Mouse (Mus musculus): ENCODE measurements around the gene Itga9. TPM values are rescaled to one million over a fixed set of nuclear protein-coding genes. Genes with fewer than 3 reads are reported as not detected.

The Itga9 gene
- polyA plus RNA-seq, 1 experiment from 2014 or later: 5.9 TPM

- no peaks in the 10 kb centered on the region for H3K36me3 ChIP-seq (ENCODE audit: control insufficient read depth, insufficient read depth)
- H3K4me2 ChIP-seq (replicated peaks; ENCODE audit: low read depth): no peak overlapping the region
- H3K9ac ChIP-seq (ENCODE audit: low read depth, low read length): no peak overlapping the region
- no peak for TF ChIP-seq CTCF (IDR thresholded peaks at IDR 0.05; ENCODE audit: low read depth)
- WGBS: 77% methylated on average over 11 of the region's 11 CpGs
- no peaks in the 10 kb centered on the region for H3K9me3 ChIP-seq (ENCODE audit: control insufficient read depth)
- ATAC-seq: no peak
- H3K27me3 ChIP-seq (replicated peaks; ENCODE audit: control insufficient read depth, insufficient read depth, low read length): no peaks in the 10 kb centered on the region
- H3K27ac ChIP-seq (ENCODE audit: low read depth, low read length): no peak overlapping the region
- H3K4me3 ChIP-seq (ENCODE audit: low read depth, low read length): no peak overlapping the region
- H3K4me1 ChIP-seq (replicated peaks; ENCODE audit: control insufficient read depth, insufficient read depth, low read length): no peaks in the 10 kb centered on the region
Observed at GRCm38 (mm10) chr9:118693256-118693655, 86.8 kb downstream of the Itga9 start.

- ATAC-seq: no peak
- H3K9me3 ChIP-seq (ENCODE audit: control insufficient read depth): no peaks in the 10 kb centered on the region
Observed at GRCm38 (mm10) chr9:118694420-118694825, 87.9 kb downstream of the Itga9 start.

GRCm38 (mm10) chr9:118698191-118698590, 91.7 kb downstream of the Itga9 start:
- Histone ChIP-seq H3K9me3 (ENCODE audit: control insufficient read depth) (no peaks in the 10 kb centered on the region), H3K27me3 (replicated peaks; ENCODE audit: control insufficient read depth, insufficient read depth, low read length) (no peaks in the 10 kb centered on the region), H3K4me2 (replicated peaks; ENCODE audit: low read depth) (no peak overlapping the region), H3K9ac (ENCODE audit: low read depth, low read length) (no peak overlapping the region), H3K27ac (ENCODE audit: low read depth, low read length) (no peak overlapping the region), H3K36me3 (ENCODE audit: control insufficient read depth, insufficient read depth) (no peaks in the 10 kb centered on the region), H3K4me3 (ENCODE audit: low read depth, low read length) (no peak overlapping the region), H3K4me1 (replicated peaks; ENCODE audit: control insufficient read depth, insufficient read depth, low read length) (no peaks in the 10 kb centered on the region)
- no peak for ATAC-seq
- 69% methylated on average over 8 of the region's 8 CpGs for WGBS
- no peak for TF ChIP-seq CTCF (IDR thresholded peaks at IDR 0.05; ENCODE audit: low read depth)

More at GRCm38 (mm10) chr9:118694420-118694825, 87.9 kb downstream of the Itga9 start:
- Histone ChIP-seq H3K27ac (ENCODE audit: low read depth, low read length) (no peak overlapping the region), H3K4me1 (replicated peaks; ENCODE audit: control insufficient read depth, insufficient read depth, low read length) (no peaks in the 10 kb centered on the region), H3K4me3 (ENCODE audit: low read depth, low read length) (no peak overlapping the region), H3K9ac (ENCODE audit: low read depth, low read length) (no peak overlapping the region), H3K4me2 (replicated peaks; ENCODE audit: low read depth) (no peak overlapping the region), H3K36me3 (ENCODE audit: control insufficient read depth, insufficient read depth) (no peaks in the 10 kb centered on the region), H3K27me3 (replicated peaks; ENCODE audit: control insufficient read depth, insufficient read depth, low read length) (no peaks in the 10 kb centered on the region)
- 54% methylated on average over 8 of the region's 8 CpGs for WGBS
- no peak for TF ChIP-seq CTCF (IDR thresholded peaks at IDR 0.05; ENCODE audit: low read depth)

DNA sequence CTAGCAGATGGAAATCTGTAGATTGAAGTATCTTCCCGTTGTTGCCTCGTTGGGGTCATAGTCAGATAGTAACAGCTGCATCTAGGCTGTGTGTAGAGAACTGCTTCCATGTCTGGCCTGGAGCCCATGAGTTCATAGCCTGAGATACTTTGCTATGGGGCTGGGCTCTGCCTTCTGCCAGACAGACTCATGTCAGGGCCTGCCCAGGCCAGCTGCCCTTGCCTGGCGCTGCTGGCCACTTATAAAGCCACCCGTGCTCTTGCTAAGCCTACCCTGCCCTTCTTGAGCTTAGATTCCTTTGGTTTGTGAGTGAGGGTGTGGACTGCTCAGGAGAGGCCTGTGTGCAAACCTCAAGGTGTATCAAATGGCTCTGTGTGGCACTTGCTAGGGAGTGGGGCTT, 93.2 kb downstream of the Itga9 start:
- no peaks in the 10 kb centered on the region for H3K9me3 ChIP-seq (ENCODE audit: control insufficient read depth)
- H3K27me3 ChIP-seq (replicated peaks; ENCODE audit: control insufficient read depth, insufficient read depth, low read length): no peaks in the 10 kb centered on the region
- no peak overlapping the region for H3K27ac ChIP-seq (ENCODE audit: low read depth, low read length)
- no peak for TF ChIP-seq CTCF (IDR thresholded peaks at IDR 0.05; ENCODE audit: low read depth)
- 50% methylated on average over 4 of the region's 4 CpGs for WGBS
- no peak overlapping the region for H3K9ac ChIP-seq (ENCODE audit: low read depth, low read length)
- no peaks in the 10 kb centered on the region for H3K4me1 ChIP-seq (replicated peaks; ENCODE audit: control insufficient read depth, insufficient read depth, low read length)
- no peak for ATAC-seq
- H3K36me3 ChIP-seq (ENCODE audit: control insufficient read depth, insufficient read depth): no peaks in the 10 kb centered on the region; the same call in 1 of the 2 replicates
- no peak overlapping the region for H3K4me3 ChIP-seq (ENCODE audit: low read depth, low read length)
- H3K4me2 ChIP-seq (replicated peaks; ENCODE audit: low read depth): no peak overlapping the region

DNA sequence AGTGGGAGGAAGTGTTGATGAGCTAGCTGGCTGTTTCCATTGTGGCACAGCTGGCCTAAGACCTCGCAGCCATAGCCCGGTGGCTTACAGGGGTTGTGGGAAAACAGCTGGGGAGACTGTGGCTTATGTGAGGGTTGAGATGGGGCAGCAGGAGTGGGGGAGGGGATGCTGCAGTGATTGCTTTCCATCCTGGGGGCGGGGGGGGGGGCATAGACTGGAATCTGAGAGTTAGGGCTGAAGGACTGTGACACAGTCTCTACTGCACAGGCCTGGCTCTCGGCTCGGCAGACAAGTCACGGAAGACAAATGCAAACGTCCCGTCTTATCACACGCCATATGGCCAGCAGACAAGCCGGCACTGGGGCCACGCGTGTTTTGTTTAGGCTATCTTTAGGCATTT, 94.4 kb downstream of the Itga9 start:
- Histone ChIP-seq H3K36me3 (ENCODE audit: control insufficient read depth, insufficient read depth) (no peaks in the 10 kb centered on the region; the same call in 1 of the 2 replicates), H3K4me1 (replicated peaks; ENCODE audit: control insufficient read depth, insufficient read depth, low read length) (no peaks in the 10 kb centered on the region), H3K4me2 (replicated peaks; ENCODE audit: low read depth) (no peak overlapping the region), H3K9me3 (ENCODE audit: control insufficient read depth) (no peaks in the 10 kb centered on the region), H3K9ac (ENCODE audit: low read depth, low read length) (no peak overlapping the region), H3K27me3 (replicated peaks; ENCODE audit: control insufficient read depth, insufficient read depth, low read length) (no peaks in the 10 kb centered on the region), H3K27ac (ENCODE audit: low read depth, low read length) (no peak overlapping the region), H3K4me3 (ENCODE audit: low read depth, low read length) (no peak overlapping the region)
- TF ChIP-seq CTCF (IDR thresholded peaks at IDR 0.05; ENCODE audit: low read depth): no peak
- ATAC-seq: no peak
- 39% methylated on average over 12 of the region's 12 CpGs for WGBS

- 79% methylated on average over 2 of the region's 2 CpGs for WGBS
- TF ChIP-seq CTCF (IDR thresholded peaks at IDR 0.05; ENCODE audit: low read depth): no peak
- no peak for ATAC-seq
Observed at GRCm38 (mm10) chr9:118701791-118702190, 95.3 kb downstream of the Itga9 start.

DNA sequence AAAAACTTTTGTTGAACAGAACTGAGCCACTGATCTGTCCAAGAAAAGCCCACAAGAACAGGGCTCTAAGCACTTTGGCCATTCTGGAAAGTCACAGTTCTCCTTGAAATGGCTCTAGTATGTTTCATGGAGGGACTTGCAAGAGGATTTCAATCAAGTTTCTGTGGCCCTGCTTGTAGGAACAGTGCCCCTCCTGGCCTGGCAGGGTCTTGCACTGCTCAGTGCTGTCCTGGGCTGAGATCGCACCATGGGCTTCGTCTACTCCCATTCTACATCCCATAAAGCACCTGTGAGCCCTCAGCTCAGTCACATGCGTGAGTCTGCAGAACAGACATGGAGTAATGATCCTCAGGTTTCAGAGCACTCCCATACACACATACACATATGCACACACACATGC, 96.7 kb downstream of the Itga9 start:
- 96% methylated on average over 3 of the region's 3 CpGs for WGBS
- no peaks in the 10 kb centered on the region for H3K9me3 ChIP-seq (ENCODE audit: control insufficient read depth)
- H3K27me3 ChIP-seq (replicated peaks; ENCODE audit: control insufficient read depth, insufficient read depth, low read length): no peaks in the 10 kb centered on the region
- no peaks in the 10 kb centered on the region; the same call in 1 of the 2 replicates for H3K36me3 ChIP-seq (ENCODE audit: control insufficient read depth, insufficient read depth)
- TF ChIP-seq CTCF (IDR thresholded peaks at IDR 0.05; ENCODE audit: low read depth): peak; percentile 56
- no peaks in the 10 kb centered on the region for H3K4me1 ChIP-seq (replicated peaks; ENCODE audit: control insufficient read depth, insufficient read depth, low read length)
- no peak overlapping the region for H3K4me2 ChIP-seq (replicated peaks; ENCODE audit: low read depth)
- no peak overlapping the region for H3K4me3 ChIP-seq (ENCODE audit: low read depth, low read length)
- H3K27ac ChIP-seq (ENCODE audit: low read depth, low read length): no peak overlapping the region
- no peak overlapping the region for H3K9ac ChIP-seq (ENCODE audit: low read depth, low read length)
- ATAC-seq: no peak

More at GRCm38 (mm10) chr9:118701791-118702190, 95.3 kb downstream of the Itga9 start:
- no peak overlapping the region for H3K4me3 ChIP-seq (ENCODE audit: low read depth, low read length)
- H3K9ac ChIP-seq (ENCODE audit: low read depth, low read length): no peak overlapping the region
- H3K27me3 ChIP-seq (replicated peaks; ENCODE audit: control insufficient read depth, insufficient read depth, low read length): no peaks in the 10 kb centered on the region
- H3K4me1 ChIP-seq (replicated peaks; ENCODE audit: control insufficient read depth, insufficient read depth, low read length): no peaks in the 10 kb centered on the region
- H3K27ac ChIP-seq (ENCODE audit: low read depth, low read length): no peak overlapping the region
- no peaks in the 10 kb centered on the region; the same call in 1 of the 2 replicates for H3K36me3 ChIP-seq (ENCODE audit: control insufficient read depth, insufficient read depth)
- H3K4me2 ChIP-seq (replicated peaks; ENCODE audit: low read depth): no peak overlapping the region
- no peaks in the 10 kb centered on the region for H3K9me3 ChIP-seq (ENCODE audit: control insufficient read depth)
